Mouse (Mus musculus) ES-E14 (cell line): ENCODE results near the gene Olfr429. TPM values are rescaled to one million over a fixed set of nuclear protein-coding genes. Genes with fewer than 3 reads are reported as not detected.
"Not testable (repeated sequence)": the region's sequence is repeated elsewhere in the genome, so short reads cannot be mapped to it uniquely, and the experiment has no call there.

Source experiments
- DNase-seq: peaks from one replicate; pipeline ENCODE4 v3.0.0-alpha.2; 2013; ENCODE audit warnings: low read depth, low spot score
- H3K27ac ChIP-seq: 2 replicates; pipeline ENCODE4 v1.5.1; 2012; ENCODE audit warnings: low read depth, mild to moderate bottlenecking, low read length, moderate library complexity, mixed read lengths; ENCODE audit not compliant: poor library complexity, insufficient read depth, severe bottlenecking
- H3K36me3 ChIP-seq: 2 replicates; pipeline ENCODE4 v1.6.1; 2012; ENCODE audit warnings: mild to moderate bottlenecking, low read length, moderate library complexity, mixed read lengths; ENCODE audit not compliant: control insufficient read depth, poor library complexity, insufficient read depth, severe bottlenecking
- H3K4me1 ChIP-seq, 2 experiments: fragments of 150-350 bp in 1 of 2; sonication (generic) in 1 of 2; 2 replicates each; pipeline ENCODE4 v1.6.1; 2012; ENCODE audit warnings: low read length in 2 of 2, mild to moderate bottlenecking in 1 of 2, mixed read lengths in 1 of 2; ENCODE audit not compliant: control insufficient read depth in 2 of 2, insufficient read depth in 2 of 2, poor library complexity in 1 of 2
- H3K4me3 ChIP-seq, 2 experiments: fragments of 150-350 bp in 1 of 2; sonication (generic) in 1 of 2; 2 replicates each; pipeline ENCODE4 v1.5.1; 2012; ENCODE audit warnings: low read length in 2 of 2, low read depth in 1 of 2, mild to moderate bottlenecking in 1 of 2, mixed read lengths in 1 of 2; ENCODE audit not compliant: insufficient read depth in 1 of 2, poor library complexity in 1 of 2, severe bottlenecking in 1 of 2
- H3K9ac ChIP-seq: 2 replicates; pipeline ENCODE4 v1.6.1; 2012; ENCODE audit warnings: low read depth, mild to moderate bottlenecking, low read length, mixed read lengths; ENCODE audit not compliant: poor library complexity, insufficient read depth, severe bottlenecking
- H3K9me3 ChIP-seq: fragments of 150-350 bp; sonication (generic); 2 replicates; pipeline ENCODE4 v1.6.1; 2012; ENCODE audit warnings: low read depth, mild to moderate bottlenecking, low read length; ENCODE audit not compliant: control insufficient read depth, insufficient read depth
- CHD2 ChIP-seq: IDR thresholded peaks from 2 replicates; pipeline ENCODE4 v1.6.1; 2014; ENCODE audit warnings: mild to moderate bottlenecking, low read depth, low read length, inconsistent platforms
- HCFC1 ChIP-seq: IDR thresholded peaks from 2 replicates; pipeline ENCODE4 v1.6.1; 2012; ENCODE audit warnings: low read length, inconsistent platforms, borderline replicate concordance; ENCODE audit not compliant: insufficient read depth
- MAFK ChIP-seq: IDR thresholded peaks from 2 replicates; pipeline ENCODE4 v1.6.1; 2014; ENCODE audit warnings: mild to moderate bottlenecking, low read depth, low read length, inconsistent platforms; ENCODE audit not compliant: insufficient read depth
- ZC3H11A ChIP-seq: IDR thresholded peaks from 2 replicates; pipeline ENCODE4 v1.6.1; 2012; ENCODE audit warnings: low read depth, mild to moderate bottlenecking, inconsistent platforms, low read length, borderline replicate concordance
- ZNF384 ChIP-seq: IDR thresholded peaks from 2 replicates; pipeline ENCODE4 v1.6.1; 2012; ENCODE audit warnings: low read depth, low read length, inconsistent platforms
- in situ Hi-C, 2 experiments: fragments of 600-800 bp; cut with MboI; formaldehyde crosslinking; loops; one replicate each; pipeline ENCODE4 v1.15.1; 2025; ENCODE audit warnings: low sequenced_read_pairs in 2 of 2, inconsistent platforms in 1 of 2; ENCODE audit not compliant: unreplicated experiment in 2 of 2
- total RNA-seq: library from RNA; depleted of rRNA; stranded (reverse); fragments of 300-350 nt; gene quantifications from 2 replicates; pipeline ENCODE4 v1.2.3, GENCODE M21; 2012; rRNA removed

Gene Olfr429
- not detected in 2 replicates for total RNA-seq

DNA sequence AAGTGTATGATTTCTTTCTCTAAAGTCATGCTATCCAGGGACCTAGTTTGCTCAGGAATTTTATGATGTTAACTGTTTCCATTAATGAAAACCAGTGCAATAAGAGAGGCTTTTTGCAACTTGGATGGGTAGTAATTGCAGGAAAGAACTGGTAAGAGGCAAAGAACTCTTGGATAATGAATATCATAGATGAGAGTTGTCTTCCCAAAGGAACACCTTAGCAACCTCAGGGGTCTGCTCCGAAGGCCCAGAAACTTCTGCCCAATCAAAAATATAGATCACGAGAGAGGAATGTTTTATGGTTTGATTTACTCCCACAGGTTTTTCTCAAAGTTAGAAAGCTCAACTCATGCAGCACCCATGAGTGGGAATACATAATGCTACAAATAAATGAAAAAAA is at the start of gene Olfr429:
Gene Olfr429 (plus strand): TSS at position 301 of the 400 bp plus-strand sequence.
- no peak within 1 kb of the TSS for H3K27ac ChIP-seq
- no peaks in the 10 kb centered on the region for H3K9me3 ChIP-seq
- no peak for DNase-seq
- H3K4me3 ChIP-seq = no peak within 1 kb of the TSS
- in situ Hi-C loops = no loop called here
- TF ChIP-seq MAFK (no peak), CHD2 (no peak), HCFC1 (no peak), ZNF384 (no peak), ZC3H11A (no peak)
- no peaks in the 10 kb centered on the region for H3K4me1 ChIP-seq
- H3K9ac ChIP-seq = no peak within 1 kb of the TSS
- no peaks in the 10 kb centered on the region for H3K36me3 ChIP-seq

DNA sequence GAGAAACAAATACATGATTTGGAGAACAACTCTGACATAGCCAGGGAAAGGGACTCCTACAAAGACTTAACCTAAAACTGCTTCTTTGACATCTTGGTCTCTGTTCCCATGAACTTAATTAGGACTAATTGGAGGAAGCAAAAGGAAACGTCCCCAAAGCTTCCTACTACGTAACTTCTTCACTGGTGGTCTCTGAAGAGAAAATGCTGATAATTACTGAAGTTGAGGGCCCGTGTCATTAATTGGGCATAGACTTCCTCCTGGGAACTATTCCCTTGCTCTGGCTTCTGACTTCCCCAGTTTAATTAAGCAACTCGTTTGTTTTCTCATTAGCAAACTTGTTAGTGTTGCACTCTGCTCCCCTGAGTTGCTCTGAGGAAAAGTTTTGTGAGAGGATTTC is 48.3 kb upstream of the Olfr429 start:
- no peaks in the 10 kb centered on the region for H3K9me3 ChIP-seq
- H3K4me1 ChIP-seq = no peaks in the 10 kb centered on the region
- DNase-seq = no peak
- H3K9ac ChIP-seq = no peak overlapping the region
- in situ Hi-C loops = no loop called here
- TF ChIP-seq ZC3H11A = no peak
- no peak for TF ChIP-seq MAFK
- TF ChIP-seq ZNF384 = no peak
- TF ChIP-seq HCFC1 = no peak
- no peak for TF ChIP-seq CHD2
- H3K4me3 ChIP-seq = no peak overlapping the region
- H3K36me3 ChIP-seq = no peaks in the 10 kb centered on the region
- H3K27ac ChIP-seq = no peak overlapping the region

DNA sequence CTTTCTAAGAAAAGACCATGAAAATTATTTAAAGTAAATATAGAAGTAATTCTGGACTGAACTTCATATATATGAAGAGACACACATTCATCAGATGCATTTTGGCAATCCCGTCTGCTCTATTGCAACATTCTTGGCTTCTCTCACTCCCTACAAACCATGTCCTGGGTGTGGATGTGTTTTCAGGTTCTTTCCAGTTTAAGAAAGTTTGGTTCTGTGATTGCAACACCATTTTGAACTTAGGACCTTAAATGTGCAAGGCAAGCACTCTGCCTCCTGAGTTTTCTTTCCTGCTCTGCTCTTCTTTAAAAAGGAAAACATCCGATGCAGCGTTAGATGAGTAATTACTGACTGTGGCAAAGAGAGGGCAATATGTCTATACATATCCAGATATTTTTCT is 45.7 kb upstream of the Olfr429 start:
- Histone ChIP-seq H3K4me3 (no peak overlapping the region), H3K36me3 (no peaks in the 10 kb centered on the region), H3K9ac (no peak overlapping the region), H3K9me3 (no peaks in the 10 kb centered on the region), H3K27ac (no peak overlapping the region), H3K4me1 (no peaks in the 10 kb centered on the region)
- TF ChIP-seq ZNF384 (no peak), HCFC1 (no peak), ZC3H11A (no peak), MAFK (no peak), CHD2 (no peak)
- in situ Hi-C loops = no loop called here
- no peak for DNase-seq

DNA sequence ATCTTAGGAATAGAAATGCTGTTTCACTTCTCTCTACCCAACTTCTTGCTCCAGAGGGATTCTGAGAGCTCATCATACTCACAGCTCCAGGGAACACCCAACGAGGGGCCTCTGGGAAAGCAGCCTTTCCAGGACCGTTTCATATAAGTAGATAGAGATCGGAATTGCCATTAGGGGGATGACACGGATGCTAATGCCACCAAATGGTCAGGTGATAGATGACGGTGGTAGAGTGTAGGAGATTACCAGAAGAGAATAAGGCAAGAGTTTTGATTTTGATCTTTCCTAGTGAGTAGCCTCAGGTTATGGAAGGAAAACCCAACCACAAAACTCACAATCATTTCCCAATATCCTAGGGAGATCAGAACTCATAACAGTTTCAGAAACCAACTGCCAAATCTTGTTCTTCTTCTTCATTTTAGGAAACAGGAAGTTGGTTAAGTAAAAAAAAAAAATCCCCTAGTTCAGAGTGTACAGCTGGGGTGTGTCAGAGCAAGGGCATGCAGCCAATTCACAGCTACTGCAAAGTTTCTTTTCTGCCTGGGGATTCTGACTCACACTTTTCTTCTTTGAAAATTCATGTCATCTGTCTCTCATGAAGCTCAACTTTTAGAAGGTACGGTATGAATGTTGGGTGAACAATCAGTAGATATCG is 43.5 kb upstream of the Olfr429 start, which contains the start of gene Olfr433:
Gene Olfr433 (plus strand): TSS at position 183 of the 655 bp plus-strand sequence.
- Histone ChIP-seq H3K27ac (no peak within 1 kb of the TSS), H3K4me1 (no peaks in the 10 kb centered on the region), H3K36me3 (no peaks in the 10 kb centered on the region), H3K9me3 (no peaks in the 10 kb centered on the region), H3K4me3 (no peak within 1 kb of the TSS), H3K9ac (no peak within 1 kb of the TSS)
- TF ChIP-seq ZC3H11A = no peak
- DNase-seq = no peak
- in situ Hi-C loops = no loop called here

DNA sequence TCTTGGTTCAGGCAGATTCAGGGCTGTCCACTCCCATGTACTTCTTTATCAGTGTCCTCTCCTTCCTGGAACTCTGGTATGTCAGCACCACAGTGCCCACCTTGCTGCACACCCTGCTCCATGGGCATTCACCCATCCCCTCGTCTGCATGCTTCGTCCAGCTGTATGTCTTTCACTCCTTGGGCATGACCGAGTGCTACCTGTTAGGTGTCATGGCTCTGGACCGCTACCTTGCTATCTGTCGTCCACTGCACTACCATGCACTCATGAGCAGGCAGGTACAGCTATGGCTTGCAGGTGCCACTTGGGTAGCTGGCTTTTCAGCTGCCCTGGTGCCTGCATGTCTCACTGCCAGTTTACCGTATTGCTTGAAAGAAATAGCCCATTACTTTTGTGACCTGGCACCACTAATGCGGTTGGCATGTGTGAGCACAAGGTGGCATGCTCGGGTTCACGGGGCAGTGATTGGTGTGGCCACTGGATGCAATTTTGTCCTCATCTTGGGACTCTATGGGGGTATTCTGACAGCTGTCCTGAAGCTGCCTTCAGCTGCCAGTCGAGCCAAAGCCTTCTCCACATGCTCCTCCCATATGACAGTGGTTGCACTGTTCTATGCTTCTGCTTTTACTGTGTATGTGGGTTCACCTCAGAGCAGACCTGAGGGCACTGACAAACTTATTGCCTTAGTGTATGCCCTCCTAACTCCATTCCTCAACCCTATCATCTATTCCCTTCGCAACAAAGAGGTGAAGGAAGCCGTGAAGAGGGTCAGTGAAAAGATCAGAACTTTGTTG is 41.8 kb upstream of the Olfr429 start:
- H3K4me1 ChIP-seq, H3K27ac ChIP-seq, H3K4me3 ChIP-seq, H3K36me3 ChIP-seq, H3K9ac ChIP-seq, in situ Hi-C loops, DNase-seq, H3K9me3 ChIP-seq: not testable (repeated sequence)
